Mouse (Mus musculus) stomach, postnatal 0 days (tissue): ENCODE measurements around the gene F8.
"Not testable (repeated sequence)": the region's sequence is repeated elsewhere in the genome, so short reads cannot be mapped to it uniquely, and the experiment has no call there.

Experiments
- CTCF ChIP-seq: IDR thresholded peaks from 2 replicates; pipeline ENCODE4 v1.5.1; 2016; ENCODE audit warnings: antibody characterized with exemption, low read depth, mild to moderate bottlenecking, moderate library complexity
- EP300 ChIP-seq: optimal IDR thresholded peaks from 2 replicates; pipeline ENCODE3; 2016; ENCODE audit warnings: antibody characterized with exemption

- not testable (repeated sequence) for TF ChIP-seq CTCF, EP300
These were observed 239.3 kb downstream of the F8 start for GRCm38 (mm10) chrX:75143124-75143555.
